Mouse (Mus musculus) ES-E14 (cell line): ENCODE results near the gene Grm4.

Experiments used
- CHD2 ChIP-seq: IDR thresholded peaks from 2 replicates; pipeline ENCODE4 v1.6.1; 2014; ENCODE audit warnings: mild to moderate bottlenecking, low read depth, low read length, inconsistent platforms
- HCFC1 ChIP-seq: IDR thresholded peaks from 2 replicates; pipeline ENCODE4 v1.6.1; 2012; ENCODE audit warnings: low read length, inconsistent platforms, borderline replicate concordance; ENCODE audit not compliant: insufficient read depth
- MAFK ChIP-seq: IDR thresholded peaks from 2 replicates; pipeline ENCODE4 v1.6.1; 2014; ENCODE audit warnings: mild to moderate bottlenecking, low read depth, low read length, inconsistent platforms; ENCODE audit not compliant: insufficient read depth
- ZC3H11A ChIP-seq: IDR thresholded peaks from 2 replicates; pipeline ENCODE4 v1.6.1; 2012; ENCODE audit warnings: low read depth, mild to moderate bottlenecking, inconsistent platforms, low read length, borderline replicate concordance
- ZNF384 ChIP-seq: IDR thresholded peaks from 2 replicates; pipeline ENCODE4 v1.6.1; 2012; ENCODE audit warnings: low read depth, low read length, inconsistent platforms

DNA sequence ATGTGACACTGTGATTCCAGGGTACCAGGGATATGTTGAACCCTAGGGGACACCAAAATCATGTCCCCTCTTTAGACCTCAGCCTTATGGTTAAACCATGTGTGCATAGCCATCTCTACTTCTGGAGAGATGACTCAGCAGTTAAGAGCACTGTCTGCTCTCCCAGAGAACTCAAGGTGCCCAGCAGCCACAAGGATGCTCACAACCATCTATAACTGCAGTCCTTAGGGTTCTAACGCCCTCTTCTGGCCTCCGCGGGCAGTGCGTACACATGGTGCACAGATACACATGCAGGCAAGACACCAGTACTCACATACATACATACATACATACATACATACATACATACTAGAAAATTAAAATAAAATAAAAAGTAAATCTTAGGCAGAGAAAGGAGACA, 127.8 kb downstream of the Grm4 start:
- TF ChIP-seq MAFK (peak; percentile 92), ZNF384 (no peak), CHD2 (no peak), ZC3H11A (peak; percentile 93), HCFC1 (no peak)
